Mouse (Mus musculus): ENCODE data around the gene Acads.

GRCm38 (mm10) chr5:115166815-115167194, 47.7 kb upstream of the Acads start:
- TF ChIP-seq USF1 (IDR thresholded peaks at IDR 0.05; ENCODE audit: low read depth, low read length) (no peak), USF2 (IDR thresholded peaks at IDR 0.05; ENCODE audit: borderline replicate concordance in 1 of 2, insufficient read depth in 1 of 2, low read depth in 1 of 2, low read length in 2 of 2) (no peak), POLR2A (IDR thresholded peaks at IDR 0.05; ENCODE audit: control insufficient read depth in 1 of 2, insufficient read depth in 1 of 2, low read depth in 1 of 2, low read length in 2 of 2, poor library complexity in 1 of 2) (no peak), ZMIZ1 (IDR thresholded peaks at IDR 0.05; ENCODE audit: low read depth, low read length) (no peak), CTCF (IDR thresholded peaks at IDR 0.05 in 2 of 3, conservative IDR thresholded peaks at IDR 0.05 in 1 of 3; ENCODE audit: control insufficient read depth in 1 of 3, insufficient read depth in 1 of 3, low read depth in 2 of 3, low read length in 3 of 3, poor library complexity in 1 of 3, severe bottlenecking in 1 of 3) (no peak), ZC3H11A (IDR thresholded peaks at IDR 0.05; ENCODE audit: low read depth, low read length) (no peak), UBTF (IDR thresholded peaks at IDR 0.05; ENCODE audit: borderline replicate concordance, insufficient read depth, low read depth, low read length) (no peak), GATA1 (IDR thresholded peaks at IDR 0.05; ENCODE audit: low read depth, low read length) (no peak), NELFE (IDR thresholded peaks at IDR 0.05; ENCODE audit: low read depth, low read length) (no peak), RAD21 (IDR thresholded peaks at IDR 0.05; ENCODE audit: low read depth, low read length) (no peak), MEF2A (IDR thresholded peaks at IDR 0.05; ENCODE audit: extremely low read depth, insufficient replicate concordance, low read depth, low read length, poor library complexity, severe bottlenecking) (no peak), MXI1 (IDR thresholded peaks at IDR 0.05; ENCODE audit: low read depth, low read length) (no peak), POLR2AphosphoS5 (IDR thresholded peaks at IDR 0.05; ENCODE audit: borderline replicate concordance, low read depth, low read length) (no peak), SIN3A (IDR thresholded peaks at IDR 0.05; ENCODE audit: low read length) (no peak)
